Mouse (Mus musculus): ENCODE measurements around the gene Gna11. TPM values are rescaled to one million over a fixed set of nuclear protein-coding genes. Genes with fewer than 3 reads are reported as not detected.
A peak's percentile ranks its signal among the peaks of the same experiment; 100 is the strongest.

The Gna11 gene
- polyA plus RNA-seq (2012): 1.2 and 1.5 TPM in 2 replicates

DNA sequence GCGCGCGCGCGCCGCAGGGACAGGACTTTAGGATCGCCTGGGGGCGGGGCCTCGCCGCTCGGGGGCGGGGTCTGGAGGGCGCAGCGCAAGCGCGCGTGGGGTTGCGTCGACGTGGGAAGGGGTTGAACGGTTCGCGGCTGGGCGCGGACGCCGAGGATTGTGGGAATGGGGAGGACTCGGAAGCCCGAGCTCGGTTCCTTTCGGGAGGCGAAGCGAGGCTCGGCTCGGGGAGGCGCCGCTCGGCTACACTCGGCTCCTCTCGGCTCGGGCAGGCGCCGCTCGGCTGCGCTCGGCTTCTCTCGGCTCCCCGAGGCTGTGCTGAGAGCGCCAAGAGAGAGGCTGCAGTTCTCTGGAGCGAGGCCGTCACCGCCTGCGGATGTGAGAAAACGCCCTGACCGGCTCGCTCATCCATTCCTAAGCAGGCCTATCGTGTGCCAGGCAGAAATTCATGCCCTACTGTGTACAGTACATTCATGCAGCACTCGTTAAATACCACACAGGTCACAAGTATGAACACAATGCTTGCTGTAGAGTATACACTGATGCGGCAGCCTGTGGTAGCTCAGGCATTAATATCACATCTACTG lies at the start of gene Gna11:
Gna11 (minus strand) TSS at position 30 of the 587 bp plus-strand sequence.
- H3K4me1 ChIP-seq (ENCODE audit: control insufficient read depth): peaks cover 69% of the 10 kb centered on the region

DNA sequence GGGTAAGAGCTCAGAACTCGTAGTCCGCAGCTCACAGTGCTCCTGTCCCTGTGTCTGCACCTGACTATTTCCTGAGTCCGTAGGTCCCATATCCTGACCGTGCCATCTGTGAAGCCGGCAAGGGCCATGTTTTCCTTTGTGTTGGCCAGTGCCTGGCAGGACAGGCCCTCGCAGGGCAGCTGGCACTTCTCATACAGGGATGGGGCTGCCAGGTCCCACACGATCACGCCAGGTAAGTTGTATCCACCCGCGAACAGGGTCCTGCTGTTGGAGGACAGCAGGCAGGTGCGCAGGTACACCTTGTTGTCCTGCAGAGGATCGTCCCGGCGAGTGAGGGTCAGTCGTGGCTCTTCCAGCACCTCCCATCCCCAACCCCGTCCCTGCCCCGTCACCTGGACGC lies 48.9 kb upstream of the Gna11 start:
- TF ChIP-seq TAL1 (IDR thresholded peaks at IDR 0.05; ENCODE audit: low read length) (no peak), GATA1 (IDR thresholded peaks at IDR 0.05; ENCODE audit: low read length) (no peak)
- Histone ChIP-seq H3K36me3 (ENCODE audit: control insufficient read depth) (no peaks in the 10 kb centered on the region), H3K27me3 (ENCODE audit: control insufficient read depth) (peaks cover 58% of the 10 kb centered on the region), H3K4me1 (ENCODE audit: control insufficient read depth) (peaks cover 6% of the 10 kb centered on the region; the same call in 1 of the 2 replicates), H3K9me3 (ENCODE audit: control insufficient read depth, low read length) (no peaks in the 10 kb centered on the region), H3K4me3 (replicated peaks) (no peak overlapping the region)

More for the DNA sequence above, at the start of gene Gna11:
- Histone ChIP-seq H3K9me3 (ENCODE audit: control insufficient read depth, low read length) (no peaks in the 10 kb centered on the region), H3K36me3 (ENCODE audit: control insufficient read depth) (peaks cover 28% of the 10 kb centered on the region), H3K4me3 (replicated peaks) (peak within 1 kb of the TSS; percentile 70), H3K27me3 (ENCODE audit: control insufficient read depth) (no peaks in the 10 kb centered on the region)
- TF ChIP-seq GATA1 (IDR thresholded peaks at IDR 0.05; ENCODE audit: low read length): no peak
- no peak for TF ChIP-seq TAL1 (IDR thresholded peaks at IDR 0.05; ENCODE audit: low read length)

- no peaks in the 10 kb centered on the region for H3K36me3 ChIP-seq (ENCODE audit: control insufficient read depth)
- peaks cover 6% of the 10 kb centered on the region; the same call in 1 of the 2 replicates for H3K4me1 ChIP-seq (ENCODE audit: control insufficient read depth)
Observed at GRCm38 (mm10) chr10:81593223-81593622, 48.2 kb upstream of the Gna11 start.

DNA sequence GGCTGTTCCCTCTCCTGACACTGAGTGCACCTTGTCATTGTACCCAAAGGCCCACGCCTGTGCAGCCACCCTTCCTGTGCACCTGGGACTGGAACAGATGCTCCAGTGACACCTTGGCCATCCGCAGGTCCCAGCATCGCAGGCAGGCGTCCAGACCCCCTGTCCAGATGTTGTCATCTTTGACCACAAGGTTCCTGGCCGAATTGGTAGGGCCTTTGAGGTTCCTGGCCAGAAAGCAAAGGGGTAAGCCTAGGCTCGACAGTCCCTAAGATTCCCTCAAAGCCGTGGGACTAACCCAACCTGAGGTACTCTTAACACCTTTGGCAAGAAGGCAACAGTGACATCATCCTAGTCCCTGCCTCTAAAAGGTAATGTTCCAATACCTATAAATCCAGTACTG lies 47.6 kb upstream of the Gna11 start:
- TF ChIP-seq TAL1 (IDR thresholded peaks at IDR 0.05; ENCODE audit: low read length) (no peak), GATA1 (IDR thresholded peaks at IDR 0.05; ENCODE audit: low read length) (no peak)
- H3K9me3 ChIP-seq (ENCODE audit: control insufficient read depth, low read length): no peaks in the 10 kb centered on the region
- H3K27me3 ChIP-seq (ENCODE audit: control insufficient read depth): peaks cover 47% of the 10 kb centered on the region
- H3K36me3 ChIP-seq (ENCODE audit: control insufficient read depth): no peaks in the 10 kb centered on the region
- H3K4me3 ChIP-seq (replicated peaks): no peak overlapping the region
- H3K4me1 ChIP-seq (ENCODE audit: control insufficient read depth): peaks cover 6% of the 10 kb centered on the region; the same call in 1 of the 2 replicates

More at GRCm38 (mm10) chr10:81593223-81593622, 48.2 kb upstream of the Gna11 start:
- H3K27me3 ChIP-seq (ENCODE audit: control insufficient read depth): peaks cover 53% of the 10 kb centered on the region
- H3K4me3 ChIP-seq (replicated peaks): no peak overlapping the region
- H3K9me3 ChIP-seq (ENCODE audit: control insufficient read depth, low read length): no peaks in the 10 kb centered on the region
- TF ChIP-seq TAL1 (IDR thresholded peaks at IDR 0.05; ENCODE audit: low read length): no peak
- no peak for TF ChIP-seq GATA1 (IDR thresholded peaks at IDR 0.05; ENCODE audit: low read length)

GRCm38 (mm10) chr10:81591846-81592245 lies 46.9 kb upstream of the Gna11 start:
- TF ChIP-seq TAL1 (IDR thresholded peaks at IDR 0.05; ENCODE audit: low read length) (no peak), GATA1 (IDR thresholded peaks at IDR 0.05; ENCODE audit: low read length) (no peak)
- peaks cover 42% of the 10 kb centered on the region for H3K27me3 ChIP-seq (ENCODE audit: control insufficient read depth)
- peaks cover 3% of the 10 kb centered on the region for H3K4me1 ChIP-seq (ENCODE audit: control insufficient read depth)
- H3K36me3 ChIP-seq (ENCODE audit: control insufficient read depth): peaks cover 2% of the 10 kb centered on the region; the same call in 1 of the 2 replicates
- no peak overlapping the region for H3K4me3 ChIP-seq (replicated peaks)
- H3K9me3 ChIP-seq (ENCODE audit: control insufficient read depth, low read length): no peaks in the 10 kb centered on the region

- H3K4me1 ChIP-seq (ENCODE audit: control insufficient read depth): peaks cover 2% of the 10 kb centered on the region
- TF ChIP-seq GATA1 (IDR thresholded peaks at IDR 0.05; ENCODE audit: low read length): no peak
- no peak for TF ChIP-seq TAL1 (IDR thresholded peaks at IDR 0.05; ENCODE audit: low read length)
- H3K9me3 ChIP-seq (ENCODE audit: control insufficient read depth, low read length): no peaks in the 10 kb centered on the region
- H3K27me3 ChIP-seq (ENCODE audit: control insufficient read depth): peaks cover 13% of the 10 kb centered on the region
- H3K4me3 ChIP-seq (replicated peaks): no peak overlapping the region
- H3K36me3 ChIP-seq (ENCODE audit: control insufficient read depth): peaks cover 3% of the 10 kb centered on the region; the same call in 1 of the 2 replicates
Observed at GRCm38 (mm10) chr10:81588739-81589138, 43.7 kb upstream of the Gna11 start.

DNA sequence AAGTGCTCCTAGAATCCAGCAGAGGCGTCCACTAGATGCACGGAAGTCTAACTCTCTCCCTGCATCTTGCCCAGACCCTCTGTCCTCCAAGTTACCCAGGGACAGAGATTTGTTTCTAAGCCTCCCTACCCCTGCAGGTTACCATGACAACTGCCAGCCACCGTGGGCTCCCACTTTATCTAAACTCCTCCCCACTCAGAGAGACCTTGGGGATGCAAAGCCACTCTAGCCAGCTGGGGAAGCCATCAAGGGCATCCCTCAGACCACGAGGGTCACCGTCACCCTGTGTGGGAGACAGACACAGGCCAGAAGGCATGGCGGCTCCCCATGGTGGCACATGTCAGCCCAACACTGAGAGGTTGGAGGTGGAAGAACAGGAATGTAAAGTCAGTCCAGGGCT lies 38.4 kb upstream of the Gna11 start:
- TF ChIP-seq GATA1 (IDR thresholded peaks at IDR 0.05; ENCODE audit: low read length): no peak
- no peak for TF ChIP-seq TAL1 (IDR thresholded peaks at IDR 0.05; ENCODE audit: low read length)

DNA sequence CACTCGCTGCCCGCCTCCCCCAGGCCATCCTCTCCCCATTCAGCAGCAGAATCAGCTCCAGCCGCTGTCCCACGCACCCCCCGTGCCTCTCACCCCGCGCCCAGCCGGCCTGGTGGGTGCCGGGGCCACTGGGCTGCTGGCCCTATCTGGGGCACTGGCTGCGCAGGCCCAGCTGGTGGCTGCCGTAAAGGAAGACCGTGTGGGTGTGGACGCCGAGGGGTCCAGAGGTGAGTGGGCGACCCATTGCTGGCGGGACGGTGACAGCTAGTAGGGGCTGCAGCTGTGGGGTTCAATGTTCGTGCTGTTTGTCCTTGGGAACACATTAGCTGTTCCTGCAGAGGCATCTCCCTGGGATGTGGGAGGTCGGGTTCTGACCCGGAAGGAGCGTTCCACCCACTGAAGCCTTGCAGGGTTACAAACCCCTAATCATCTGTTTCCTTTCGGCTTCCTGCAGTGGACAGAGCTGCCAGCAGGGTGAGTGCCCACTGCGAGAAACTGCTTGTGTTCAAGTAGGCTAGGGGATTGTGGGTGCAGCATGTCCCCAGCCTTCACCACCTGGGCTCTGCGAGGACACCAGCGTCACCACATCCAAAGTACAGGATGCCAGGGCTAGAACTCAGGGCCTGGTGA lies 35.6 kb upstream of the Gna11 start:
- H3K27me3 ChIP-seq (ENCODE audit: control insufficient read depth): peaks cover 63% of the 10 kb centered on the region
- no peak overlapping the region for H3K4me3 ChIP-seq (replicated peaks)
- no peaks in the 10 kb centered on the region; the same call in 1 of the 2 replicates for H3K36me3 ChIP-seq (ENCODE audit: control insufficient read depth)
- TF ChIP-seq GATA1 (IDR thresholded peaks at IDR 0.05; ENCODE audit: low read length) (no peak), TAL1 (IDR thresholded peaks at IDR 0.05; ENCODE audit: low read length) (no peak)
- no peaks in the 10 kb centered on the region for H3K9me3 ChIP-seq (ENCODE audit: control insufficient read depth, low read length)
- H3K4me1 ChIP-seq (ENCODE audit: control insufficient read depth): peaks cover 13% of the 10 kb centered on the region

More for the DNA sequence above, 38.4 kb upstream of the Gna11 start:
- peaks cover 4% of the 10 kb centered on the region for H3K4me1 ChIP-seq (ENCODE audit: control insufficient read depth)
- no peaks in the 10 kb centered on the region for H3K9me3 ChIP-seq (ENCODE audit: control insufficient read depth, low read length)
- H3K27me3 ChIP-seq (ENCODE audit: control insufficient read depth): peaks cover 47% of the 10 kb centered on the region
- H3K36me3 ChIP-seq (ENCODE audit: control insufficient read depth): peaks cover 3% of the 10 kb centered on the region; the same call in 1 of the 2 replicates
- no peak overlapping the region for H3K4me3 ChIP-seq (replicated peaks)

DNA sequence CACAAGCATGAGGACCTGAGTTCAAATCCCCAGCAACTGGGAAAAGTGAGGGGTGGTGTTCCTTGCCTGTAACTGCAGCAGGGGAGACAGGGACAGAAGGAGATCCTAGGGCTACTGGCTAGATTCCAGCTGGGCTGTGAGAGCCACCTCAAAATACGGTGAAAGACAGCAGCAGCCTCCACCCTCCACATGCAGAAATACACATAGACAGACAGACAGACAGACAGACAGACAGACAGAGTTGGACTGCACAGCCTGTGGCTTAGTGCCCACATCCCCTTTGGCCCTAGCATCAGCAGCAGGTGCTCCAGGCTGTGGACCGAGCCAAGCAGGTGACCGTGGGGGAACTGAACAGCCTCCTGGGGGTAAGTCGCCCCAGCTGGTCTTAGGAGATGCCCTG lies 35.0 kb upstream of the Gna11 start:
- Histone ChIP-seq H3K4me1 (ENCODE audit: control insufficient read depth) (peaks cover 19% of the 10 kb centered on the region), H3K4me3 (replicated peaks) (no peak overlapping the region), H3K27me3 (ENCODE audit: control insufficient read depth) (peaks cover 69% of the 10 kb centered on the region), H3K36me3 (ENCODE audit: control insufficient read depth) (no peaks in the 10 kb centered on the region; the same call in 1 of the 2 replicates), H3K9me3 (ENCODE audit: control insufficient read depth, low read length) (no peaks in the 10 kb centered on the region)
- TF ChIP-seq GATA1 (IDR thresholded peaks at IDR 0.05; ENCODE audit: low read length) (no peak), TAL1 (IDR thresholded peaks at IDR 0.05; ENCODE audit: low read length) (no peak)

Measured in erythroblast, embryonic 14.5 days (primary cell).